Mouse (Mus musculus): Measurements from ENCODE around the gene Ccr7. TPM values are rescaled to one million over a fixed set of nuclear protein-coding genes. Genes with fewer than 3 reads are reported as not detected.
A peak's percentile ranks its signal among the peaks of the same experiment; 100 is the strongest.

Gene Ccr7
- polyA plus RNA-seq, 1 experiment from 2014 or later, result 0.19 TPM

- Histone ChIP-seq H3K4me2 (ENCODE audit: low read depth, low read length) (no peak overlapping the region), H3K27ac (ENCODE audit: low read length) (no peak overlapping the region), H3K9me3 (replicated peaks; ENCODE audit: control insufficient read depth, low read length) (no peaks in the 10 kb centered on the region), H3K9ac (ENCODE audit: low read length) (no peak overlapping the region), H3K27me3 (ENCODE audit: control insufficient read depth, insufficient read depth, low read length) (no peaks in the 10 kb centered on the region), H3K36me3 (ENCODE audit: control insufficient read depth, insufficient read depth, low read length) (no peaks in the 10 kb centered on the region), H3K4me1 (ENCODE audit: control insufficient read depth, insufficient read depth, low read length) (no peaks in the 10 kb centered on the region), H3K4me3 (replicated peaks; ENCODE audit: low read length) (no peak overlapping the region)
- 67% methylated on average over 2 of the region's 2 CpGs for WGBS
- ATAC-seq (ENCODE audit: insufficient read depth, low FRiP score), result no peak
Measured at GRCm38 (mm10) chr11:99171442-99171841, 16.6 kb upstream of the Ccr7 start.

GRCm38 (mm10) chr11:99170547-99171267, 15.8 kb upstream of the Ccr7 start:
- Histone ChIP-seq H3K4me1 (ENCODE audit: control insufficient read depth, insufficient read depth, low read length) (no peaks in the 10 kb centered on the region), H3K4me2 (ENCODE audit: low read depth, low read length) (no peak overlapping the region), H3K9me3 (replicated peaks; ENCODE audit: control insufficient read depth, low read length) (no peaks in the 10 kb centered on the region), H3K36me3 (ENCODE audit: control insufficient read depth, insufficient read depth, low read length) (no peaks in the 10 kb centered on the region), H3K27me3 (ENCODE audit: control insufficient read depth, insufficient read depth, low read length) (no peaks in the 10 kb centered on the region), H3K27ac (ENCODE audit: low read length) (no peak overlapping the region), H3K9ac (ENCODE audit: low read length) (0 out of 2 replicates have a peak overlapping the region, but pooled peaks have one; percentile 5), H3K4me3 (replicated peaks; ENCODE audit: low read length) (no peak overlapping the region)
- ATAC-seq (ENCODE audit: insufficient read depth, low FRiP score), result no peak
- 61% methylated on average over 12 of the region's 12 CpGs for WGBS

- WGBS, result 86% methylated on average over 6 of the region's 6 CpGs
- Histone ChIP-seq H3K27ac (ENCODE audit: low read length) (no peak overlapping the region), H3K4me1 (ENCODE audit: control insufficient read depth, insufficient read depth, low read length) (no peaks in the 10 kb centered on the region), H3K9me3 (replicated peaks; ENCODE audit: control insufficient read depth, low read length) (no peaks in the 10 kb centered on the region), H3K36me3 (ENCODE audit: control insufficient read depth, insufficient read depth, low read length) (no peaks in the 10 kb centered on the region), H3K9ac (ENCODE audit: low read length) (no peak overlapping the region), H3K27me3 (ENCODE audit: control insufficient read depth, insufficient read depth, low read length) (no peaks in the 10 kb centered on the region), H3K4me3 (replicated peaks; ENCODE audit: low read length) (no peak overlapping the region), H3K4me2 (ENCODE audit: low read depth, low read length) (no peak overlapping the region)
- no peak for ATAC-seq (ENCODE audit: insufficient read depth, low FRiP score)
Measured at GRCm38 (mm10) chr11:99170005-99170404, 15.1 kb upstream of the Ccr7 start.

- Histone ChIP-seq H3K4me2 (ENCODE audit: low read depth, low read length) (no peak overlapping the region), H3K4me3 (replicated peaks; ENCODE audit: low read length) (no peak overlapping the region), H3K4me1 (ENCODE audit: control insufficient read depth, insufficient read depth, low read length) (no peaks in the 10 kb centered on the region), H3K27me3 (ENCODE audit: control insufficient read depth, insufficient read depth, low read length) (no peaks in the 10 kb centered on the region), H3K27ac (ENCODE audit: low read length) (no peak overlapping the region), H3K36me3 (ENCODE audit: control insufficient read depth, insufficient read depth, low read length) (no peaks in the 10 kb centered on the region), H3K9me3 (replicated peaks; ENCODE audit: control insufficient read depth, low read length) (no peaks in the 10 kb centered on the region), H3K9ac (ENCODE audit: low read length) (no peak overlapping the region)
- ATAC-seq (ENCODE audit: insufficient read depth, low FRiP score), result no peak
- WGBS, result 88% methylated on average over 2 of the region's 2 CpGs
Measured at GRCm38 (mm10) chr11:99169438-99169837, 14.6 kb upstream of the Ccr7 start.

GRCm38 (mm10) chr11:99168030-99168474, 13.2 kb upstream of the Ccr7 start:
- Histone ChIP-seq H3K27ac (ENCODE audit: low read length) (no peak overlapping the region), H3K9me3 (replicated peaks; ENCODE audit: control insufficient read depth, low read length) (no peaks in the 10 kb centered on the region), H3K4me3 (replicated peaks; ENCODE audit: low read length) (no peak overlapping the region), H3K36me3 (ENCODE audit: control insufficient read depth, insufficient read depth, low read length) (no peaks in the 10 kb centered on the region), H3K27me3 (ENCODE audit: control insufficient read depth, insufficient read depth, low read length) (no peaks in the 10 kb centered on the region), H3K9ac (ENCODE audit: low read length) (no peak overlapping the region), H3K4me2 (ENCODE audit: low read depth, low read length) (no peak overlapping the region), H3K4me1 (ENCODE audit: control insufficient read depth, insufficient read depth, low read length) (no peaks in the 10 kb centered on the region)
- WGBS, result 61% methylated on average over 12 of the region's 12 CpGs
- no peak for ATAC-seq (ENCODE audit: insufficient read depth, low FRiP score)

GRCm38 (mm10) chr11:99167576-99167975, 12.7 kb upstream of the Ccr7 start:
- no peaks in the 10 kb centered on the region for H3K9me3 ChIP-seq (replicated peaks; ENCODE audit: control insufficient read depth, low read length)
- H3K27me3 ChIP-seq (ENCODE audit: control insufficient read depth, insufficient read depth, low read length), result no peaks in the 10 kb centered on the region
- H3K4me1 ChIP-seq (ENCODE audit: control insufficient read depth, insufficient read depth, low read length), result no peaks in the 10 kb centered on the region
- no peak overlapping the region for H3K9ac ChIP-seq (ENCODE audit: low read length)
- no peak overlapping the region for H3K27ac ChIP-seq (ENCODE audit: low read length)
- no peak for ATAC-seq (ENCODE audit: insufficient read depth, low FRiP score)
- no peak overlapping the region for H3K4me2 ChIP-seq (ENCODE audit: low read depth, low read length)
- 86% methylated on average over 7 of the region's 7 CpGs for WGBS
- H3K36me3 ChIP-seq (ENCODE audit: control insufficient read depth, insufficient read depth, low read length), result no peaks in the 10 kb centered on the region
- H3K4me3 ChIP-seq (replicated peaks; ENCODE audit: low read length), result no peak overlapping the region

- ATAC-seq (ENCODE audit: insufficient read depth, low FRiP score), result no peak
- no peaks in the 10 kb centered on the region for H3K36me3 ChIP-seq (ENCODE audit: control insufficient read depth, insufficient read depth, low read length)
- H3K4me2 ChIP-seq (ENCODE audit: low read depth, low read length), result no peak overlapping the region
- no peaks in the 10 kb centered on the region for H3K4me1 ChIP-seq (ENCODE audit: control insufficient read depth, insufficient read depth, low read length)
- H3K27ac ChIP-seq (ENCODE audit: low read length), result no peak overlapping the region
- no peaks in the 10 kb centered on the region for H3K27me3 ChIP-seq (ENCODE audit: control insufficient read depth, insufficient read depth, low read length)
- no peak overlapping the region for H3K4me3 ChIP-seq (replicated peaks; ENCODE audit: low read length)
- WGBS, result 84% methylated on average over 7 of the region's 7 CpGs
- no peaks in the 10 kb centered on the region for H3K9me3 ChIP-seq (replicated peaks; ENCODE audit: control insufficient read depth, low read length)
- H3K9ac ChIP-seq (ENCODE audit: low read length), result no peak overlapping the region
Measured at GRCm38 (mm10) chr11:99166241-99166640, 11.4 kb upstream of the Ccr7 start.

- Histone ChIP-seq H3K4me1 (ENCODE audit: control insufficient read depth, insufficient read depth, low read length) (no peaks in the 10 kb centered on the region), H3K4me2 (ENCODE audit: low read depth, low read length) (no peak overlapping the region), H3K4me3 (replicated peaks; ENCODE audit: low read length) (no peak overlapping the region), H3K27me3 (ENCODE audit: control insufficient read depth, insufficient read depth, low read length) (no peaks in the 10 kb centered on the region), H3K9ac (ENCODE audit: low read length) (no peak overlapping the region), H3K9me3 (replicated peaks; ENCODE audit: control insufficient read depth, low read length) (no peaks in the 10 kb centered on the region), H3K36me3 (ENCODE audit: control insufficient read depth, insufficient read depth, low read length) (no peaks in the 10 kb centered on the region), H3K27ac (ENCODE audit: low read length) (no peak overlapping the region)
- no peak for ATAC-seq (ENCODE audit: insufficient read depth, low FRiP score)
- 60% methylated on average over 11 of the region's 11 CpGs for WGBS
Measured at GRCm38 (mm10) chr11:99165031-99165752, 10.3 kb upstream of the Ccr7 start.

GRCm38 (mm10) chr11:99162972-99163686, 8.3 kb upstream of the Ccr7 start:
- no peak overlapping the region for H3K27ac ChIP-seq (ENCODE audit: low read length)
- H3K27me3 ChIP-seq (ENCODE audit: control insufficient read depth, insufficient read depth, low read length), result no peaks in the 10 kb centered on the region
- no peaks in the 10 kb centered on the region for H3K4me1 ChIP-seq (ENCODE audit: control insufficient read depth, insufficient read depth, low read length)
- 73% methylated on average over 10 of the region's 10 CpGs for WGBS
- no peaks in the 10 kb centered on the region for H3K36me3 ChIP-seq (ENCODE audit: control insufficient read depth, insufficient read depth, low read length)
- H3K9ac ChIP-seq (ENCODE audit: low read length), result no peak overlapping the region
- no peak for ATAC-seq (ENCODE audit: insufficient read depth, low FRiP score)
- no peak overlapping the region for H3K4me3 ChIP-seq (replicated peaks; ENCODE audit: low read length)
- H3K4me2 ChIP-seq (ENCODE audit: low read depth, low read length), result no peak overlapping the region
- no peaks in the 10 kb centered on the region for H3K9me3 ChIP-seq (replicated peaks; ENCODE audit: control insufficient read depth, low read length)
